Mouse (Mus musculus) myocyte (in vitro differentiated cells): Measurements from ENCODE around the gene Kirrel3. TPM values are rescaled to one million over a fixed set of nuclear protein-coding genes. Genes with fewer than 3 reads are reported as not detected.

Experiments
- H3K27me3 ChIP-seq: one replicate; pipeline ENCODE4 v1.6.1; 2011; ENCODE audit not compliant: control insufficient read depth, insufficient read depth, insufficient read length
- H3K36me3 ChIP-seq: one replicate; pipeline ENCODE4 v1.6.1; 2011; ENCODE audit not compliant: control insufficient read depth, insufficient read depth
- H3K4me2 ChIP-seq: one replicate; pipeline ENCODE4 v1.6.1; 2011; ENCODE audit warnings: low read depth, control low read depth
- H3K4me3 ChIP-seq: one replicate; pipeline ENCODE4 v1.5.1; 2011; ENCODE audit warnings: mild to moderate bottlenecking, control low read depth, moderate library complexity
- H3K79me2 ChIP-seq: one replicate; pipeline ENCODE4 v1.6.1; 2011; ENCODE audit not compliant: control insufficient read depth, insufficient read depth
- H3ac ChIP-seq: one replicate; pipeline ENCODE4 v1.6.1; 2011; ENCODE audit not compliant: control insufficient read depth, insufficient read length
- CEBPB ChIP-seq: IDR thresholded peaks from 2 replicates; pipeline ENCODE4 v1.6.1; 2011; ENCODE audit warnings: mild to moderate bottlenecking, moderate library complexity; ENCODE audit not compliant: poor library complexity, insufficient read depth, severe bottlenecking
- E2F4 ChIP-seq: IDR thresholded peaks from one replicate; pipeline ENCODE4 v1.6.1; 2011; ENCODE audit warnings: mild to moderate bottlenecking, control low read depth, moderate library complexity; ENCODE audit not compliant: insufficient read depth
- MAX ChIP-seq: IDR thresholded peaks from one replicate; pipeline ENCODE4 v1.6.1; 2011; ENCODE audit warnings: low read depth, mild to moderate bottlenecking, control low read depth
- MYOD1 ChIP-seq, 3 experiments: IDR thresholded peaks; one replicate each; pipeline ENCODE4 v1.6.1; 2011; ENCODE audit warnings: control low read depth in 2 of 3, low read depth in 2 of 3, mild to moderate bottlenecking in 2 of 3, moderate library complexity in 1 of 3; ENCODE audit not compliant: insufficient read length in 2 of 3, control insufficient read depth in 1 of 3
- MYOG ChIP-seq, 3 experiments: IDR thresholded peaks; one replicate each; pipeline ENCODE4 v1.6.1; 2011; ENCODE audit warnings: control low read depth in 2 of 3, low read depth in 2 of 3, mild to moderate bottlenecking in 2 of 3; ENCODE audit not compliant: insufficient read length in 2 of 3, control insufficient read depth in 1 of 3, insufficient read depth in 1 of 3
- POLR2A ChIP-seq: IDR thresholded peaks from one replicate; pipeline ENCODE4 v1.6.1; 2011; ENCODE audit warnings: low read depth, mild to moderate bottlenecking, control low read depth, moderate library complexity; ENCODE audit not compliant: insufficient read length
- POLR2AphosphoS2 ChIP-seq: IDR thresholded peaks from one replicate; pipeline ENCODE4 v1.6.1; 2011; ENCODE audit warnings: low read depth, control low read depth; ENCODE audit not compliant: insufficient read length
- REST ChIP-seq: IDR thresholded peaks from one replicate; pipeline ENCODE4 v1.6.1; 2011; ENCODE audit warnings: mild to moderate bottlenecking, control low read depth, moderate library complexity; ENCODE audit not compliant: insufficient read depth, insufficient read length
- SRF ChIP-seq: IDR thresholded peaks from one replicate; pipeline ENCODE4 v1.6.1; 2011; ENCODE audit warnings: low read depth; ENCODE audit not compliant: control insufficient read depth, insufficient read length
- TCF12 ChIP-seq: IDR thresholded peaks from one replicate; pipeline ENCODE4 v1.6.1; 2011; ENCODE audit warnings: mild to moderate bottlenecking, control low read depth; ENCODE audit not compliant: poor library complexity, insufficient read depth, severe bottlenecking
- TCF3 ChIP-seq: IDR thresholded peaks from one replicate; pipeline ENCODE4 v1.6.1; 2011; ENCODE audit warnings: low read depth, control low read depth; ENCODE audit not compliant: insufficient read length
- USF1 ChIP-seq: IDR thresholded peaks from one replicate; pipeline ENCODE4 v1.6.1; 2011; ENCODE audit warnings: low read depth, mild to moderate bottlenecking, control low read depth, moderate library complexity
- polyA plus RNA-seq: library from polyadenylated mRNA; unstranded; fragments of >200 nt; fragmentation: generic; extraction: Trizol; gene quantifications from one replicate; pipeline ENCODE4 v1.2.1, GENCODE M21; 2012; ENCODE audit warnings: missing spikeins

Kirrel3 gene
- polyA plus RNA-seq, 1 experiment: 2.8 TPM

- H3K4me2 ChIP-seq: no peak overlapping the region
- H3K27me3 ChIP-seq: no peaks in the 10 kb centered on the region
- no peak overlapping the region for H3K4me3 ChIP-seq
- no peak overlapping the region for H3ac ChIP-seq
- no peak for TF ChIP-seq POLR2AphosphoS2
- TF ChIP-seq USF1: no peak
- no peaks in the 10 kb centered on the region for H3K79me2 ChIP-seq
- no peaks in the 10 kb centered on the region for H3K36me3 ChIP-seq
Observed at GRCm38 (mm10) chr9:34476206-34476605, 9.5 kb upstream of the Kirrel3 start.

GRCm38 (mm10) chr9:34478494-34478893 lies 7.2 kb upstream of the Kirrel3 start:
- Histone ChIP-seq H3K27me3 (no peaks in the 10 kb centered on the region), H3K4me2 (no peak overlapping the region), H3ac (no peak overlapping the region), H3K79me2 (no peaks in the 10 kb centered on the region), H3K36me3 (no peaks in the 10 kb centered on the region), H3K4me3 (no peak overlapping the region)
- TF ChIP-seq REST (no peak), CEBPB (no peak), USF1 (no peak), TCF12 (no peak), E2F4 (no peak), MYOD1 (IDR thresholded peaks at IDR 0.05; ENCODE audit: control insufficient read depth in 1 of 3, insufficient read length in 2 of 3, low read depth in 2 of 3) (no peak), MAX (no peak), POLR2AphosphoS2 (no peak), SRF (no peak), POLR2A (no peak), MYOG (IDR thresholded peaks at IDR 0.05; ENCODE audit: control insufficient read depth in 1 of 3, insufficient read depth in 1 of 3, insufficient read length in 2 of 3, low read depth in 2 of 3) (no peak), TCF3 (no peak)

- Histone ChIP-seq H3K27me3 (no peaks in the 10 kb centered on the region), H3K79me2 (no peaks in the 10 kb centered on the region), H3K4me3 (no peak overlapping the region), H3K4me2 (no peak overlapping the region), H3K36me3 (no peaks in the 10 kb centered on the region), H3ac (no peak overlapping the region)
- TF ChIP-seq MAX (no peak), POLR2A (no peak), MYOD1 (IDR thresholded peaks at IDR 0.05; ENCODE audit: control insufficient read depth in 1 of 3, insufficient read length in 2 of 3, low read depth in 2 of 3) (no peak), E2F4 (no peak), TCF12 (no peak), SRF (no peak)
Observed at GRCm38 (mm10) chr9:34483236-34483635, 2.5 kb upstream of the Kirrel3 start.

GRCm38 (mm10) chr9:34484665-34485064 lies 1.0 kb upstream of the Kirrel3 start:
- no peak overlapping the region for H3K4me3 ChIP-seq
- H3K4me2 ChIP-seq: no peak overlapping the region
- no peaks in the 10 kb centered on the region for H3K36me3 ChIP-seq
- no peak overlapping the region for H3ac ChIP-seq
- H3K79me2 ChIP-seq: no peaks in the 10 kb centered on the region
- no peaks in the 10 kb centered on the region for H3K27me3 ChIP-seq
- TF ChIP-seq CEBPB (no peak), POLR2AphosphoS2 (no peak), SRF (no peak), TCF3 (no peak), MYOG (IDR thresholded peaks at IDR 0.05; ENCODE audit: control insufficient read depth in 1 of 3, insufficient read depth in 1 of 3, insufficient read length in 2 of 3, low read depth in 2 of 3) (no peak), E2F4 (no peak)

GRCm38 (mm10) chr9:34488267-34488666 lies 2.6 kb downstream of the Kirrel3 start:
- H3K4me2 ChIP-seq: peak overlapping the region; percentile 88
- TF ChIP-seq TCF12 (no peak), POLR2AphosphoS2 (no peak), CEBPB (no peak), USF1 (no peak)
- H3ac ChIP-seq: peak overlapping the region; percentile 80
- no peaks in the 10 kb centered on the region for H3K79me2 ChIP-seq
- peak overlapping the region; percentile 42 for H3K4me3 ChIP-seq
- H3K27me3 ChIP-seq: no peaks in the 10 kb centered on the region
- H3K36me3 ChIP-seq: no peaks in the 10 kb centered on the region

- H3K79me2 ChIP-seq: no peaks in the 10 kb centered on the region
- TF ChIP-seq POLR2A (no peak), TCF12 (no peak), E2F4 (no peak), POLR2AphosphoS2 (no peak), TCF3 (no peak), REST (no peak), USF1 (no peak), MYOG (IDR thresholded peaks at IDR 0.05; ENCODE audit: control insufficient read depth in 1 of 3, insufficient read depth in 1 of 3, insufficient read length in 2 of 3, low read depth in 2 of 3) (no peak), MYOD1 (IDR thresholded peaks at IDR 0.05; ENCODE audit: control insufficient read depth in 1 of 3, insufficient read length in 2 of 3, low read depth in 2 of 3) (no peak), MAX (no peak)
- H3K36me3 ChIP-seq: no peaks in the 10 kb centered on the region
- H3K27me3 ChIP-seq: no peaks in the 10 kb centered on the region
- peak overlapping the region; percentile 42 for H3K4me3 ChIP-seq
- H3ac ChIP-seq: peak overlapping the region; percentile 80
- peak overlapping the region; percentile 88 for H3K4me2 ChIP-seq
Observed at GRCm38 (mm10) chr9:34488700-34489315, 3.1 kb downstream of the Kirrel3 start.
